Mouse (Mus musculus) layer of hippocampus, adult 8-10 months (tissue): Measurements from ENCODE around the gene Bcdin3d. TPM values are rescaled to one million over a fixed set of nuclear protein-coding genes. Genes with fewer than 3 reads are reported as not detected.
A peak's percentile ranks its signal among the peaks of the same experiment; 100 is the strongest.
"Not testable (repeated sequence)": the region's sequence is repeated elsewhere in the genome, so short reads cannot be mapped to it uniquely, and the experiment has no call there.

ENCODE experiments used
- DNase-seq, 2 experiments: peaks; one replicate each; pipeline ENCODE4 v3.0.0; 2022; ENCODE audit warnings: low spot score in 2 of 2
- total RNA-seq, 4 experiments: library from RNA; stranded (reverse); gene quantifications; 2 replicates each; pipeline ENCODE4 v1.2.4; 2022

Gene Bcdin3d
- total RNA-seq, 4 experiments from 2014 or later = 4.9 to 6.1 (median 5.3) TPM

- peak in 1 of 2 experiments; percentile 28 for DNase-seq
Measured at GRCm38 (mm10) chr15:99473801-99474575, 542 bp downstream of the Bcdin3d start.

GRCm38 (mm10) chr15:99472972-99473371 is 1.6 kb downstream of the Bcdin3d start:
- no peak for DNase-seq

- no peak for DNase-seq
Measured at GRCm38 (mm10) chr15:99471677-99472063, 2.9 kb downstream of the Bcdin3d start.

DNA sequence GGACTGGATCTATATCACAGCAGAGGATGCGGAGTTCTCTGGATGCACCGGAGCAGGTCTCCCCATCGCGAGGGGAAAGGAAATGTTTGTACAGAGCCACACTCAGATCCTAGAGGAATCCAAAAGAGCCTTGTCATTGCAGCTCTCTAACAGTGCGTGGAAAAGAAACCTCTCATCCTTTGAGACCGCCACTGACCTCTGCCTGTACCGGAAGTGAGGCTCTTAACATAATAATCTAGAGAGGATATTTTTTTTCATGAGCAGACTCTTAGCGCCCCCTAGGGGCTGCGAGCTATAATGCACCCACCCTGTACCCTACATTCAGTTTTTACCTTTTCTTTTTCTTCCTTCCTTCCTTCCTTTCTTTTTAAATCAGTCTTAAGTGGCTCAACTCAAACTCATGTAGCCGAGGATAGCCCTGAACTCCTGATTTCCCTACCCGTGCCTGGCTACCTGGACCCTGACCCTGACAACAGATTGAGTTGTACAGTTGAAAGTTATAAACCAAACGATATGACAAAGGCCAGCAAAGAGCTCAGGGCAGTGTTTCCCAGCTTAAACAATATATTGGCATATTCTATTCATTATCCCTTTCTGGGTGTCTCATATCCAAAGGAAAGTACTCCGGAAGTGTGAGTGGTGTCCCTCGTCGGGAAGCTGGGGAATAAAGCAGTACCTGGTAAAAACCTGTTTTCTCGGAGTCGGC is 3.4 kb downstream of the Bcdin3d start:
- DNase-seq = peak in 1 of 2 experiments; percentile 61

DNA sequence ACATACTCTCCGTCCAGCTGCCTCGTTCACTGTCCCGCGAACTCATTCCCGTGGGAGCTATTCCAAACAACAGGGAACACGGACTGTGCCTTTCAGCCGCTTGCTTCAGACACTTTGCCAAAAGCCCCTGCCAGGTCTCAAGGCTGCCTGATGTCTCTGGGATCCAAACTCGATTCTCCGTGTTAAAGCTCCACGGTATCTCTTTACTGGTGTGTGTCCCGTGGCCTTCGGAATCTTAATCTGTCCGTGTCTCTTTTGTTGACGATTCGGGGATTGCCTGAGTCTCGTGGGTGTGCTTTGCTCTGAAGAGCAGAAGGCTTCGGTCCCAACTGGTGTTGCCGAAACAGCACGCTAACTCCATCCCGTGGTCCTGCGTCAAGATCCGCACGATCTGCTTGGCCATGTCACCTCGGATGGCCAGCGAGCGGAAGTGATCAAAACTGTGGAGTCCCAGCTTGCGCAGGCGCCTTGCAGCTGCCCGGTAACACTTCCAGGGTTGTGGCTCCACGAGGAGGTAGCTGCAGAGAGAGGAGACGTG is 4.2 kb downstream of the Bcdin3d start:
- no peak for DNase-seq

- no peak for DNase-seq
Measured at GRCm38 (mm10) chr15:99469736-99470135, 4.8 kb downstream of the Bcdin3d start.

DNA sequence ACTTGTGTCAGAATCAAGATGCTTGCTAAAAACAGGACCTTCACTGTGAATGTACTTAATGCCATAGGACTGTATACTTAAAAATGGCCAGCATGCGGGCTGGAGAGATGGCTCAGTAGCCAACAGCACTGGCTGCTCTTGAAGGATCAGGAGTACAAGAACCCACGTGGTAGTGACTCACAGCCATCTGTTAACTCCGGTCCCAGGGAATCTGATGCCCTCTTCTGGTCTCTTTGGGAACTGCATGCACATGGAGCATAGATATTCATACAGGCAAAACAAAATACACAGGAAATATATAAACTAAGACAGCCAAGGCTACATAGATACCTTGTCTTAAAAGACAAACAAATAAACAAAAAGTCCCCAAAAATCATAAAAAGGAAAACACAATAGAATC is 5.5 kb downstream of the Bcdin3d start:
- peak; percentile 71 to 81 for DNase-seq

DNA sequence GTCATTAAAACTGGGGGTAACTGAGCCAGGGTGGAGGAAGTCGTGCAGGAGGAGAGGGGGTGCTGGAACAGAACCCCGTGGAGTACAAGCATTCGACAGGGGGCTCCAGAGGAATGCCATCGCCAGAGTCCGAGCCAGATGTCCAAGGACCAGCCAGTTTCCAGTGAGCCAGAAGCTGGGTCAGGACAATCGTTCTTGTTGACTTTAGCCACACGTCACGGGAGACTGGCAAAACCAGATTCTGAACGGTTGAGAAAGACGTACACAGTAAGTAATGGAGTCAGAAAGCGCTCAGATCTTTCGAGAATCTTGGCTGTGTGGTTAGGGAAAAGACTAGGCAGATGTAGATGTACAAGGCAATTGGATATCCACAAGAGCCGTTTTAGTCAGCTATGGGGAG is 11.3 kb downstream of the Bcdin3d start:
- DNase-seq = no peak

GRCm38 (mm10) chr15:99457606-99458401 is 16.7 kb downstream of the Bcdin3d start, which contains the start of gene Nckap5l:
Gene Nckap5l (minus strand): TSS chr15:99457748.
- peak; percentile 87 for DNase-seq

- peak; percentile 35 to 42 for DNase-seq
Measured at GRCm38 (mm10) chr15:99456963-99457605, 17.4 kb downstream of the Bcdin3d start.

DNA sequence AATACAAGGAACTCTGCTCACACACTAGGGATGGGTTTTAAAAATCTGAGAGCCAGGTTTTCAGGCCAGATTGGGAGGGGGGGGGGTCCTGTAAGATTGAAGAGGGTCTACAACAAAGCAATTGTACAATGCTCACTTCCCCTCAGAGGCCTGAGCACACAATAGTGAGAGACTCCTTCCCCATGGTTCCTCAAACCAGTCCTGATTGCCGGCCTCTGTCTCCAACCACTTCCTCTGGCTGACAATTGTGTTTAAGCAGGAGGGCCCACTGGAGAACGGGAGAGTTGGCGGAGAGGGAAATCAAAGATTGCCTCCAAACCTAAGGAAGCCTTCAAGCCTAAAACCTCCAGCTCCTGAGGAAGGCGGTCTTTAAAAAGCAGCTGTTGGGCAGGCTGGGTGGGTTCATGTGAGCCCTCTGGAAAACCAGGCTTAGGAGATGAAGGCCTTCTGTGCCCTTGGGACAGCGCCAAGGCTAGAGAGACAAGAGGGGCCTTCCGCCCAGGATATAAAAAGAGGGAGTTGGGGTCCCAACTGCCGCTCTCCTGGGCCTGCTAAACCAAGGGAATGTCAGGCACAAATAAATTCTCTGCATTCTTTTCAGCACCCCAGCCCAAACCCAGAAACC is 18.1 kb downstream of the Bcdin3d start:
- DNase-seq = no peak

DNA sequence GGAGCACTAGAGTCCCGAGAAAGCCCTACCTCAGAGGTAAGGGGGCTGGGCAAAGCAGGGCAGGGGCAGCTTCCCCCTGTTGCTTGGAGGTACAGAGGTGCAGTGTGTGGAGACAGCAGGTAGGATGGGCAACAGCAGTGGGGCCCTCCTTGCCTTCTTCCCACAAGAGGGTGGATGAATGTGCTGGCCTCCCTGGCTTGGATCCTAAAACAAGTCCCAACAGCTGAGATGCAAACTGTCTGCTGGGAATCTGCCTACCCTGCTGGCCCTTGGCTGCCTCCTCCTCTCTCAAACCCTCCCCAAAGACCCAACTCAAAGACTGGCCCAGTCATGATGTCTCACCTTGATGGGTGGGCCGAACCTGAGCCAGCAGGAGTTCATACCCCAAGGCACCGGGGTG is 19.1 kb downstream of the Bcdin3d start:
- DNase-seq = no peak

DNA sequence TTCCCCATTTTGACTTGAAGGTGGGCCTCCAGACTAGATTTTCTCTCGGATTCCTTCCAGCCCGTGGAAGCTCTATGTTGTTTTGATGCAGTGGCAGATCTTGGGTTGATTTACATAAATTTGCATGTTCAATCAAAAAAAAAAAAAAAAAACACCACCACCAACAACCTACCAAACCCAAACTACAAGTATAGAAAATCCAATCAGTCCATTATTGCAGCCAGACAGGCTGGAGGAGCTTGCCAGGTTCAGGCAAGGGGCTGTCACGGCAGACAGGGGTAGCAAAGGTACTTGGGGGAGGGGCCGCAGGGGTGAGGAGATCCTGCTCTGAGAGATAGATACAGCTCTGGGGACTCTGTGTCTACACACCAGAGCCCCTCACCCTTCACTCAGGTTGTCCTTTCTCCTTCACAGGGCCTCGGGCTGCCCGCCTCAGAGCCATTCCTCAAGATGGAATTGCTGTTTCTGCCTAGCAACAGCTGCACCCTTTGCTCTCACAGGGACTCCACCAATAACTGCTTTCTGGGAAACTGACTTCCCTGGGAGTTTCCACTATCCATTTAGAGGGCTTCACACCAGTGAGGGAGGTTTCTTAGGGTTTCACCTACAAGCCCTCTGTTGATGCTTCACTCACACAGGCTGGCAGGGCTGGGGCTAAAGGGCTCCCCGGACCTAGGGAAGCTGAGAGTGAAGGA is 19.8 kb downstream of the Bcdin3d start:
- DNase-seq = no peak

GRCm38 (mm10) chr15:99453153-99453900 is 21.2 kb downstream of the Bcdin3d start:
- DNase-seq = no peak

GRCm38 (mm10) chr15:99449751-99450280 is 24.7 kb downstream of the Bcdin3d start:
- no peak for DNase-seq

GRCm38 (mm10) chr15:99449131-99449750 is 25.3 kb downstream of the Bcdin3d start:
- peak; percentile 45 to 60 for DNase-seq

GRCm38 (mm10) chr15:99446136-99446535 is 28.4 kb downstream of the Bcdin3d start:
- not testable (repeated sequence) for DNase-seq

GRCm38 (mm10) chr15:99445567-99445966 is 29.0 kb downstream of the Bcdin3d start:
- no peak for DNase-seq
